ENCODE assay signal across 8 mouse cellular contexts in genomic region chr11:96064521-96065214, GRCm38 (mm10). TPM values are rescaled to one million over a fixed set of nuclear protein-coding genes. Genes with fewer than 3 reads are reported as not detected.
DNase-seq lines count a peak whose midpoint lies in the region; ATAC-seq and TF ChIP-seq lines count a peak whose summit lies in the region.

No protein-coding gene starts in this region.

- H3K36me3 ChIP-seq in embryonic facial prominence, embryonic 11.5 days (replicated peaks; ENCODE audit: control insufficient read depth, insufficient read depth, low read depth, low read length), result peaks cover 4% of the 10 kb centered on the region
- peaks cover 13% of the 10 kb centered on the region for H3K36me3 ChIP-seq in hindbrain, embryonic 14.5 days (replicated peaks; ENCODE audit: control insufficient read depth, insufficient read depth)
- H3K36me3 ChIP-seq in lung, embryonic 14.5 days (ENCODE audit: insufficient read depth), result peaks cover 30% of the 10 kb centered on the region
- peaks cover 17% of the 10 kb centered on the region for H3K36me3 ChIP-seq in neural tube, embryonic 15.5 days

- no peak for TF ChIP-seq CTCF in lung, embryonic 14.5 days (IDR thresholded peaks at IDR 0.05; ENCODE audit: low read depth)

- H3K27ac ChIP-seq in embryonic facial prominence, embryonic 11.5 days (replicated peaks; ENCODE audit: low read depth, low read length), result peak overlapping the region; percentile 83
- H3K27ac ChIP-seq in hindbrain, embryonic 14.5 days, result peak overlapping the region; percentile 81
- H3K27ac ChIP-seq in lung, embryonic 14.5 days (ENCODE audit: low read depth), result peak overlapping the region; percentile 88
- peak overlapping the region; percentile 84 for H3K27ac ChIP-seq in neural tube, embryonic 15.5 days (replicated peaks)

- peak; percentile 60 for ATAC-seq in embryonic facial prominence, embryonic 11.5 days (replicated peaks; ENCODE audit: insufficient number of reproducible peaks, low FRiP score, low TSS enrichment, low read depth)
- ATAC-seq in hindbrain, embryonic 14.5 days (ENCODE audit: low FRiP score), result peak; percentile 47
- ATAC-seq in lung, embryonic 14.5 days (ENCODE audit: insufficient read depth), result peak; percentile 66
- peak; percentile 58 for ATAC-seq in neural tube, embryonic 15.5 days (ENCODE audit: low FRiP score)

- WGBS in embryonic facial prominence, embryonic 11.5 days, result under 1% methylated on average over 43 of the region's 64 CpGs
- WGBS in hindbrain, embryonic 14.5 days, result under 1% methylated on average over 52 of the region's 64 CpGs
- under 1% methylated on average over 52 of the region's 64 CpGs for WGBS in lung, embryonic 14.5 days
- under 1% methylated on average over 42 of the region's 64 CpGs for WGBS in neural tube, embryonic 15.5 days

- H3K4me2 ChIP-seq in embryonic facial prominence, embryonic 11.5 days (ENCODE audit: low read depth, low read length), result peak overlapping the region; percentile 74
- H3K4me2 ChIP-seq in hindbrain, embryonic 14.5 days (replicated peaks), result peak overlapping the region; percentile 61
- H3K4me2 ChIP-seq in lung, embryonic 14.5 days, result peak overlapping the region; percentile 92
- H3K4me2 ChIP-seq in neural tube, embryonic 15.5 days, result peak overlapping the region; percentile 90

- DNase-seq in urinary bladder, postnatal 36 days (ENCODE audit: low spot score in 2 of 2), result peak; percentile 32 to 46
- DNase-seq in urinary bladder, postnatal 25 days (ENCODE audit: low spot score), result no peak
- DNase-seq in embryonic facial prominence, embryonic 11.5 days (ENCODE audit: low spot score), result peak; percentile 59
- DNase-seq in hindbrain, embryonic 14.5 days (ENCODE audit: low spot score), result no peak
- DNase-seq in lung, embryonic 14.5 days, result peak; percentile 58
- no peak for DNase-seq in gastrocnemius, postnatal 10 days
- DNase-seq in adrenal gland, postnatal 4 days (ENCODE audit: low spot score in 2 of 2), result no peak

- no peaks in the 10 kb centered on the region for H3K27me3 ChIP-seq in embryonic facial prominence, embryonic 11.5 days (ENCODE audit: control insufficient read depth, insufficient read depth, low read length)
- no peaks in the 10 kb centered on the region for H3K27me3 ChIP-seq in hindbrain, embryonic 14.5 days (ENCODE audit: control insufficient read depth, insufficient read depth, low read length)
- H3K27me3 ChIP-seq in lung, embryonic 14.5 days (ENCODE audit: insufficient read depth, low read length), result no peaks in the 10 kb centered on the region
- H3K27me3 ChIP-seq in neural tube, embryonic 15.5 days (replicated peaks), result no peaks in the 10 kb centered on the region

- H3K4me1 ChIP-seq in embryonic facial prominence, embryonic 11.5 days (ENCODE audit: control insufficient read depth, insufficient read depth, low read length), result no peaks in the 10 kb centered on the region
- peaks cover 22% of the 10 kb centered on the region for H3K4me1 ChIP-seq in hindbrain, embryonic 14.5 days (replicated peaks; ENCODE audit: control insufficient read depth, insufficient read depth, low read length)
- peaks cover 13% of the 10 kb centered on the region for H3K4me1 ChIP-seq in lung, embryonic 14.5 days (ENCODE audit: insufficient read depth)
- peaks cover 28% of the 10 kb centered on the region for H3K4me1 ChIP-seq in neural tube, embryonic 15.5 days

- peak overlapping the region; percentile 96 for H3K4me3 ChIP-seq in embryonic facial prominence, embryonic 11.5 days (ENCODE audit: low read depth, low read length)
- H3K4me3 ChIP-seq in hindbrain, embryonic 14.5 days (replicated peaks; ENCODE audit: low read length), result peak overlapping the region; percentile 84
- peak overlapping the region; percentile 96 for H3K4me3 ChIP-seq in lung, embryonic 14.5 days (ENCODE audit: low read depth, low read length)
- H3K4me3 ChIP-seq in neural tube, embryonic 15.5 days (replicated peaks), result peak overlapping the region; percentile 84

- H3K9ac ChIP-seq in embryonic facial prominence, embryonic 11.5 days (replicated peaks; ENCODE audit: low read length), result peak overlapping the region; percentile 96
- H3K9ac ChIP-seq in hindbrain, embryonic 14.5 days, result peak overlapping the region; percentile 89
- H3K9ac ChIP-seq in lung, embryonic 14.5 days, result peak overlapping the region; percentile 92
- peak overlapping the region; percentile 81 for H3K9ac ChIP-seq in neural tube, embryonic 15.5 days (replicated peaks)

- H3K9me3 ChIP-seq in embryonic facial prominence, embryonic 11.5 days (replicated peaks; ENCODE audit: control insufficient read depth, low read length), result no peaks in the 10 kb centered on the region
- H3K9me3 ChIP-seq in hindbrain, embryonic 14.5 days (ENCODE audit: control insufficient read depth, low read length), result no peaks in the 10 kb centered on the region
- no peaks in the 10 kb centered on the region for H3K9me3 ChIP-seq in lung, embryonic 14.5 days (ENCODE audit: low read depth, low read length)
- H3K9me3 ChIP-seq in neural tube, embryonic 15.5 days (replicated peaks), result no peaks in the 10 kb centered on the region

RNA-seq across cellular contexts. Expression of gene Ube2z, which starts 0.5 kb away (rescaled TPM):
- polyA plus RNA-seq in embryonic facial prominence, embryonic 11.5 days (2014; fragmentation: Nextera tagmentation; extraction: Ambion mirVana), result 28.2 and 28.3 TPM in 2 replicates
- 32.3 and 38.6 TPM in 2 replicates for polyA plus RNA-seq in hindbrain, embryonic 14.5 days (2014; fragmentation: Nextera tagmentation; extraction: Ambion mirVana)
- 37.8 and 43.2 TPM in 2 replicates for polyA plus RNA-seq in lung, embryonic 14.5 days (2014; fragmentation: Nextera tagmentation; extraction: Ambion mirVana)
- 34.3 and 37.9 TPM in 2 replicates for polyA plus RNA-seq in neural tube, embryonic 15.5 days (2015; fragmentation: Nextera tagmentation; extraction: Ambion mirVana)
- 10 to 100 TPM; 24.2 to 29.8 TPM for total RNA-seq in gastrocnemius, postnatal 10 days (2021)
- 10 to 100 TPM; 54.9 to 57.8 TPM for total RNA-seq in adrenal gland, postnatal 4 days (2021)

RNA-seq across cellular contexts. Expression of gene Atp5g1, which starts 10.8 kb away (rescaled TPM):
- polyA plus RNA-seq in embryonic facial prominence, embryonic 11.5 days (2014; fragmentation: Nextera tagmentation; extraction: Ambion mirVana), result 478 and 527 TPM in 2 replicates
- polyA plus RNA-seq in hindbrain, embryonic 14.5 days (2014; fragmentation: Nextera tagmentation; extraction: Ambion mirVana), result 950 and 1,009 TPM in 2 replicates
- 725 and 738 TPM in 2 replicates for polyA plus RNA-seq in lung, embryonic 14.5 days (2014; fragmentation: Nextera tagmentation; extraction: Ambion mirVana)
- 863 and 912 TPM in 2 replicates for polyA plus RNA-seq in neural tube, embryonic 15.5 days (2015; fragmentation: Nextera tagmentation; extraction: Ambion mirVana)
- total RNA-seq in gastrocnemius, postnatal 10 days (2021), result 1,000 to 10,000 TPM; 1,118 to 1,302 TPM
- 100 to 1,000 TPM; 332 to 356 TPM for total RNA-seq in adrenal gland, postnatal 4 days (2021)

RNA-seq across cellular contexts. Expression of gene Snf8, which starts 30.0 kb away (rescaled TPM):
- polyA plus RNA-seq in embryonic facial prominence, embryonic 11.5 days (2014; fragmentation: Nextera tagmentation; extraction: Ambion mirVana), result 37.3 and 37.7 TPM in 2 replicates
- 46.3 and 57.3 TPM in 2 replicates for polyA plus RNA-seq in hindbrain, embryonic 14.5 days (2014; fragmentation: Nextera tagmentation; extraction: Ambion mirVana)
- polyA plus RNA-seq in lung, embryonic 14.5 days (2014; fragmentation: Nextera tagmentation; extraction: Ambion mirVana), result 37.2 and 37.6 TPM in 2 replicates
- polyA plus RNA-seq in neural tube, embryonic 15.5 days (2015; fragmentation: Nextera tagmentation; extraction: Ambion mirVana), result 125 and 137 TPM in 2 replicates
- total RNA-seq in gastrocnemius, postnatal 10 days (2021), result 10 to 100 TPM; 31.6 to 34.5 TPM
- 10 to 100 TPM; 74.3 to 78.8 TPM for total RNA-seq in adrenal gland, postnatal 4 days (2021)

RNA-seq across cellular contexts. Expression of gene Gip, which starts 40.3 kb away (rescaled TPM):
- 0.50 TPM in 1 of 2 replicates, not detected in the other for polyA plus RNA-seq in embryonic facial prominence, embryonic 11.5 days (2014; fragmentation: Nextera tagmentation; extraction: Ambion mirVana)
- polyA plus RNA-seq in hindbrain, embryonic 14.5 days (2014; fragmentation: Nextera tagmentation; extraction: Ambion mirVana), result not detected in 2 replicates
- polyA plus RNA-seq in lung, embryonic 14.5 days (2014; fragmentation: Nextera tagmentation; extraction: Ambion mirVana), result not detected in 2 replicates
- polyA plus RNA-seq in neural tube, embryonic 15.5 days (2015; fragmentation: Nextera tagmentation; extraction: Ambion mirVana), result not detected in 2 replicates
- total RNA-seq in gastrocnemius, postnatal 10 days (2021), result not detected
- not detected for total RNA-seq in adrenal gland, postnatal 4 days (2021)

RNA-seq across cellular contexts. Expression of gene Calcoco2, which starts 47.1 kb away (rescaled TPM):
- not detected in 2 replicates for polyA plus RNA-seq in embryonic facial prominence, embryonic 11.5 days (2014; fragmentation: Nextera tagmentation; extraction: Ambion mirVana)
- not detected in 2 replicates for polyA plus RNA-seq in hindbrain, embryonic 14.5 days (2014; fragmentation: Nextera tagmentation; extraction: Ambion mirVana)
- not detected in 2 replicates for polyA plus RNA-seq in lung, embryonic 14.5 days (2014; fragmentation: Nextera tagmentation; extraction: Ambion mirVana)
- polyA plus RNA-seq in neural tube, embryonic 15.5 days (2015; fragmentation: Nextera tagmentation; extraction: Ambion mirVana), result not detected in 2 replicates
- total RNA-seq in gastrocnemius, postnatal 10 days (2021), result not detected
- total RNA-seq in adrenal gland, postnatal 4 days (2021), result not detected

Comparison
In these comparisons a context has a peak if more than half of its experiments do, and no peak if none do; other contexts are left out.
1. DNase-seq: peak in urinary bladder, postnatal 36 days (2 of 2), embryonic facial prominence, embryonic 11.5 days (single experiment) and lung, embryonic 14.5 days (single experiment); none in urinary bladder, postnatal 25 days (single experiment), hindbrain, embryonic 14.5 days (single experiment), gastrocnemius, postnatal 10 days (single experiment) and adrenal gland, postnatal 4 days (0 of 2).
2. Peak in every context shown above with its lines, with median percentiles within 50 percentile points of each other: ATAC-seq, H3K27ac ChIP-seq, H3K4me2 ChIP-seq, H3K4me3 ChIP-seq and H3K9ac ChIP-seq.